In the genomic region with DNA sequence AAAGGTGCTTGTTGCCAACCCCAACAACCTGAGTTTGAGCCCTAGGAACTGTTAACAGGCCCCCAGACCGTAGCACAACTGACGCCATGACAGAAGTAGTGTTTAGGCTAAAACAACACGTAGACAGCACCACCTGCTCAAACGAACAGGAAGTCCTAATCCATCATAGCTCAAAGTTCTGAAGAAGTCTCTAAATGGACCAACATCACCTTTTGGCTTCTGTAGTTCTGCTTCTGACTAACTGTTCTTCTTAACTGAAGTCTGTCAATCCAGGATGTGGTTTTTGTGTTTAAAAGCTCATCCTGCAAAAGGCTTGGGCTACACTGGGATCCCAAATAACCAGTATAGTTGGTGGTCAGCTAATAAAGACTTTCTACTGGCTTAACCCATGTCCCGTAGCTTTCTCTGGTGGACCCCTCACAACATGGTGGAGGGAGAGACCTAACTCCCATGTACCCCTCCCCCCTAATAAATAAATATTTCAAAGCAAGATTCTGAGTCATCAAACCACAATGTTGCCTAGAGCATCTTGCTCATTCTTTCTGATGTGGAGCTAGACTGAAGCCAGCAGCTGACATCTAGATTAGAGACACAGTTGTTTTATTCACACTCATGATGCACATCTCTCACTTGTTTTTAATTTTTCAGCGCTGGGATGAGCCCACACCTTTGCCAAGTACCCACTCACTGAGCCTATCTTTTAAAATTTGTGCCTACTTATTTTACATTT, we compare ENCODE assay signal across 27 mouse cellular contexts. TPM values are rescaled to one million over a fixed set of nuclear protein-coding genes. Genes with fewer than 3 reads are reported as not detected.
DNase-seq lines count a peak whose midpoint lies in the region; ATAC-seq and TF ChIP-seq lines count a peak whose summit lies in the region.
"Had no signal": no experiment of that assay in that cellular context is flagged by ENCODE, and none has a peak within 500 bp of the region (broad histone marks: within the 10 kb centered on the region; RNA-seq: fewer than 3 reads in every experiment).

No protein-coding gene starts in this region.

- H3K27me3 ChIP-seq in spleen, adult 2 months (ENCODE audit: control insufficient read depth, insufficient read depth, low read length), result no peaks in the 10 kb centered on the region
- no peaks in the 10 kb centered on the region for H3K27me3 ChIP-seq in stomach, postnatal 0 days (ENCODE audit: control insufficient read depth, insufficient read depth, low read length)
- H3K27me3 ChIP-seq: embryonic facial prominence, embryonic 13.5 days; limb, embryonic 13.5 days; lung, embryonic 15.5 days; neural tube, embryonic 13.5 days had no signal

- TF ChIP-seq CTCF in spleen, adult 2 months (IDR thresholded peaks at IDR 0.05; ENCODE audit: extremely low read depth, insufficient read depth, insufficient read length, insufficient replicate concordance), result no peak
- TF ChIP-seq CTCF in stomach, postnatal 0 days (IDR thresholded peaks at IDR 0.05; ENCODE audit: low read depth), result no peak

- no peak overlapping the region for H3K9ac ChIP-seq in stomach, postnatal 0 days (ENCODE audit: low read length)
- H3K9ac ChIP-seq: embryonic facial prominence, embryonic 13.5 days; limb, embryonic 13.5 days; lung, embryonic 15.5 days; neural tube, embryonic 13.5 days had no signal

- no peak for TF ChIP-seq POLR2A in spleen, adult 2 months (IDR thresholded peaks at IDR 0.05; ENCODE audit: low read depth, low read length)

- 0 out of 2 replicates have a peak overlapping the region, but pooled peaks have one; percentile 35 for H3K27ac ChIP-seq in spleen, adult 2 months (ENCODE audit: insufficient read depth, low read length)
- no peak overlapping the region for H3K27ac ChIP-seq in stomach, postnatal 0 days (replicated peaks)
- H3K27ac ChIP-seq: embryonic facial prominence, embryonic 13.5 days; forebrain, embryonic 10.5 days; gastrocnemius, adult 2 months; limb, embryonic 13.5 days; lung, embryonic 15.5 days; midbrain, embryonic 10.5 days; neural tube, embryonic 13.5 days had no signal

- peaks cover 11% of the 10 kb centered on the region for H3K36me3 ChIP-seq in spleen, adult 2 months (ENCODE audit: control insufficient read depth, insufficient read depth, low read length)
- no peaks in the 10 kb centered on the region for H3K36me3 ChIP-seq in stomach, postnatal 0 days (ENCODE audit: control insufficient read depth, insufficient read depth, low read length)

- DNase-seq in spleen, adult 2 months (ENCODE audit: low read depth in 1 of 2, low spot score in 2 of 2), result no peak
- DNase-seq in spleen, postnatal 14 days (ENCODE audit: low spot score in 2 of 2), result no peak
- DNase-seq in CD4-positive, CD25-positive, alpha-beta regulatory T cell, adult 2 months (ENCODE audit: low read depth, low spot score), result peak; percentile 70
- DNase-seq in natural killer cell, adult 2 months (ENCODE audit: low spot score in 2 of 2), result peak; percentile 21 to 22
- no peak for DNase-seq in left cerebral cortex, adult 18-20 months (ENCODE audit: low spot score in 2 of 2)
- no peak for DNase-seq in gastrocnemius, postnatal 25 days
- no peak for DNase-seq in stomach, postnatal 0 days (ENCODE audit: low spot score)
- DNase-seq: adrenal gland, postnatal 14 days; B cell, adult 2 months; cerebellum, adult 11 months; cerebellum, postnatal 10 days; gastrocnemius, adult 2 months; kidney, postnatal 14 days; right cerebral cortex, postnatal 14 days; spleen, adult 18-20 months had no signal

- peak; percentile 92 for ATAC-seq in activated CD4-positive, CD25-positive, alpha-beta regulatory T cell, adult 4 months
- no peak for ATAC-seq in stomach, postnatal 0 days (ENCODE audit: low FRiP score, low TSS enrichment)
- ATAC-seq: forebrain, embryonic 16.5 days; hindbrain, embryonic 16.5 days; intestine, postnatal 0 days; midbrain, embryonic 16.5 days had no signal

- no peak overlapping the region for H3K4me2 ChIP-seq in stomach, postnatal 0 days (replicated peaks; ENCODE audit: low read depth)
- H3K4me2 ChIP-seq: embryonic facial prominence, embryonic 13.5 days; limb, embryonic 13.5 days; liver, embryonic 11.5 days; lung, embryonic 15.5 days; neural tube, embryonic 13.5 days had no signal

- TF ChIP-seq EP300 in stomach, postnatal 0 days (optimal IDR thresholded peaks at IDR 0.05), result no peak

- 64% methylated on average over 6 of the region's 6 CpGs for WGBS in spleen, adult 2 months
- 76% methylated on average over 6 of the region's 6 CpGs for WGBS in stomach, postnatal 0 days

- no peaks in the 10 kb centered on the region for H3K9me3 ChIP-seq in stomach, postnatal 0 days (ENCODE audit: control insufficient read depth, low read length)
- H3K9me3 ChIP-seq: lung, embryonic 15.5 days; midbrain, embryonic 10.5 days had no signal

- H3K4me1 ChIP-seq in spleen, adult 2 months (ENCODE audit: control insufficient read depth, insufficient read depth, insufficient read length), result 0 out of 2 replicates have a peak, but pooled peaks cover 6% of the 10 kb centered on the region
- no peaks in the 10 kb centered on the region for H3K4me1 ChIP-seq in stomach, postnatal 0 days (replicated peaks; ENCODE audit: control insufficient read depth, insufficient read depth)
- H3K4me1 ChIP-seq: forebrain, embryonic 10.5 days; limb, embryonic 13.5 days; lung, embryonic 15.5 days; midbrain, embryonic 10.5 days; neural tube, embryonic 13.5 days had no signal

- no peak overlapping the region for H3K4me3 ChIP-seq in spleen, adult 2 months (ENCODE audit: extremely low read depth, insufficient read depth, insufficient read length)
- no peak overlapping the region for H3K4me3 ChIP-seq in stomach, postnatal 0 days (ENCODE audit: low read depth, low read length)
- H3K4me3 ChIP-seq: embryonic facial prominence, embryonic 13.5 days; forebrain, embryonic 10.5 days; gastrocnemius, adult 2 months; limb, embryonic 13.5 days; lung, embryonic 15.5 days; midbrain, embryonic 10.5 days; neural tube, embryonic 13.5 days had no signal

RNA-seq across cellular contexts. Expression of a gene that starts 51.2 kb away (rescaled TPM):
- polyA plus RNA-seq in spleen, adult 2 months (2012; rRNA removed), result 47.2 and 57.5 TPM in 2 replicates
- polyA plus RNA-seq in activated CD4-positive, CD25-positive, alpha-beta regulatory T cell, adult 4 months (2017; shearing (Covaris generic)), result 100 to 1,000 TPM in 1 of 2 experiments, 10 to 100 TPM in 1; 86.3 to 124 TPM
- total RNA-seq in left cerebral cortex, adult 18-20 months (2021), result 100 to 1,000 TPM; 244 to 266 TPM
- 100 to 1,000 TPM; 102 to 104 TPM for total RNA-seq in gastrocnemius, postnatal 25 days (2021)
- 117 and 123 TPM in 2 replicates for polyA plus RNA-seq in stomach, postnatal 0 days (2015; fragmentation: Nextera tagmentation; extraction: Ambion mirVana)

Comparison
In these comparisons a context has a peak if more than half of its experiments do, and no peak if none do; other contexts are left out.
1. DNase-seq: peak in CD4-positive, CD25-positive, alpha-beta regulatory T cell, adult 2 months (single experiment) and natural killer cell, adult 2 months (2 of 2); none in spleen, adult 2 months (0 of 2), spleen, postnatal 14 days (0 of 2), left cerebral cortex, adult 18-20 months (0 of 2), gastrocnemius, postnatal 25 days (single experiment) and stomach, postnatal 0 days (single experiment).